Mouse (Mus musculus) small intestine, adult 2 months (tissue): ENCODE data around the gene Vps52. TPM values are rescaled to one million over a fixed set of nuclear protein-coding genes. Genes with fewer than 3 reads are reported as not detected.
"Not testable (repeated sequence)": the region's sequence is repeated elsewhere in the genome, so short reads cannot be mapped to it uniquely, and the experiment has no call there.

Experiments
- H3K27ac ChIP-seq: fragments of 200-500 bp; 2 replicates; pipeline ENCODE4 v1.5.1; 2012; ENCODE audit warnings: low read depth, low read length, control low read depth, inconsistent platforms; ENCODE audit not compliant: insufficient read depth
- H3K27me3 ChIP-seq: fragments of 200-500 bp; 2 replicates; pipeline ENCODE4 v1.6.1; 2012; ENCODE audit warnings: mild to moderate bottlenecking, moderate library complexity, low read length, inconsistent platforms; ENCODE audit not compliant: control insufficient read depth, insufficient read depth
- H3K36me3 ChIP-seq: fragments of 200-500 bp; 2 replicates; pipeline ENCODE4 v1.6.1; 2012; ENCODE audit warnings: mild to moderate bottlenecking, low read length, control low read depth, inconsistent platforms; ENCODE audit not compliant: control insufficient read depth, insufficient read depth
- H3K4me1 ChIP-seq: fragments of 200-500 bp; 2 replicates; pipeline ENCODE4 v1.6.1; 2012; ENCODE audit warnings: low read length, inconsistent platforms, mixed read lengths; ENCODE audit not compliant: control insufficient read depth, insufficient read depth, insufficient read length
- H3K4me3 ChIP-seq: fragments of 200-500 bp; 2 replicates; pipeline ENCODE4 v1.5.1; 2012; ENCODE audit warnings: low read depth, mild to moderate bottlenecking, control low read depth, inconsistent platforms, low read length, moderate library complexity
- CTCF ChIP-seq: fragments of 200-500 bp; IDR thresholded peaks from 2 replicates; pipeline ENCODE4 v1.5.1; 2012; ENCODE audit warnings: low read depth, mild to moderate bottlenecking, control low read depth, inconsistent platforms, low read length, moderate library complexity, mixed read lengths; ENCODE audit not compliant: insufficient replicate concordance, insufficient read length; ENCODE audit errors: extremely low read depth
- POLR2A ChIP-seq: fragments of 200-500 bp; IDR thresholded peaks from 2 replicates; pipeline ENCODE4 v1.6.1; 2012; ENCODE audit warnings: low read depth, mild to moderate bottlenecking, control low read depth, inconsistent platforms, low read length, moderate library complexity
- WGBS: fragments of 180-500 bp; shearing (Covaris S2); methylation state at CpG from one replicate; pipeline ENCODE4 v1.1.7; 2018; 5-methylcytosine and 5-hydroxymethylcytosine counted together
- polyA plus RNA-seq: library from polyadenylated mRNA; depleted of rRNA; stranded (reverse); fragments of >200 nt; gene quantifications from 2 replicates; pipeline ENCODE4 v1.2.3, GENCODE M21; 2012; rRNA removed

Gene Vps52
- polyA plus RNA-seq, 1 experiment = 52.3 TPM

DNA sequence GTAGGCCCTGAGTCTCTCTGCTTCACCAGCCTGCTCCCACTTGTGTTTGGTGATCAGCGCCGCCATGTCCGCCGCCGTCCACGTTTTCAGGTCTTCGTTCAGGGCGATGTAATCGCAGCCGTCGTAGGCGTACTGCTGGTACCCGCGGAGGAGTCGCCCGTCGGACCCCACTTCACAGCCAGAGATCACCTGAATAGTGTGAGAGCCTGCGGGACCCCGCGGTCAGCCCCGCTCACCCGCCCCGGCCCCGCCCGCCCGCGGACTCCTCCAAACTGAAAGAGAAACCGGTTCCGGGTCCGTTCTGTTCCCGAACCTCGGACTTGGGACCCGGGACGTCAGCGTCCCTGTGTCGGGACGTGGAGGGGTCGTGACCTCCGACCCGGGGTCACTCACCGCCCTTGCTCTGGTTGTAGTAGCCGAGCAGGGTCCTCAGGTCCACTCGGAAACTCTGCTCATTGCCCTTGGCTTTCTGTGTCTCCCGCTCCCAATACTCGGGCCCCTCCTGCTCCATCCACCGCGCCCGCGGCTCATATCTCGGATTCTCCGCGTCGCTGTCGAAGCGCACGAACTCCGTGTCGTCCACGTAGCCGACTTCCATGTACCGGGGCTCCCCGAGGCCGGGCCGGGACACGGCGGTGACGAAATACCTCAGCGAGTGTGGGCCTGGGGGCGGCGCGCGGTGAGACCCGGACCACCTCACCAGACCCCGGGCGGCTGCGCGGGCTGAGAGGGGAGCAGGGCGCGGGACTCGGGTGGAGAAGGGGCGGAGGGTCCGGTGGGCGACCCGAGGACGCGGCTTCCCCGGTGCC is 43.9 kb downstream of the Vps52 start:
- Histone ChIP-seq H3K36me3 (peaks cover 31% of the 10 kb centered on the region), H3K4me1 (peaks cover 2% of the 10 kb centered on the region; the same call in 1 of the 2 replicates), H3K27ac (peak overlapping the region; percentile 95), H3K27me3 (no peaks in the 10 kb centered on the region), H3K4me3 (peak overlapping the region; percentile 79)
- TF ChIP-seq POLR2A (0 out of 2 replicates have a peak, but pooled peaks have one; percentile 11), CTCF (no peak)
- WGBS = 1% methylated on average over 87 of the region's 87 CpGs

DNA sequence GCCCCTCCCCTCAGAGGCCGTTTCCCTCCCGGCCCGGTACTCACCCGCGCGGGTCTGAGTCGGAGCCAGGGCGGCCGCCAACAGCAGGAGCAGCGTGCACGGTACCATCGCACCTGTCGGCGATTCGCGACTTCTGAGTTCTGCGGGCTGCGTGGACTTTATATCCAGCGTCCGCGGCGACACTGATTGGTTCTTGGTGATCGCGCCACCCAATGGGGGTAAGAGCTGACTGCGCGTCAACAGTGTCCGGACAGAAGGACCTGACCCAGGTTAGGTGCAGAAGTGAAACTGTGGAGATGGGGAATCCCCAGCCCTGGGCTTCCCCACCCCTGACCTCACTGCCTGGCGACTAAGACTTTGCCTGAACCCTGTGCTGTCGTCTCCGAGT is 44.5 kb downstream of the Vps52 start, which contains the start of gene H2-K1:
Gene H2-K1 (minus strand): TSS at position 198 of the 388 bp plus-strand sequence.
- WGBS = 1% methylated on average over 30 of the region's 30 CpGs

DNA sequence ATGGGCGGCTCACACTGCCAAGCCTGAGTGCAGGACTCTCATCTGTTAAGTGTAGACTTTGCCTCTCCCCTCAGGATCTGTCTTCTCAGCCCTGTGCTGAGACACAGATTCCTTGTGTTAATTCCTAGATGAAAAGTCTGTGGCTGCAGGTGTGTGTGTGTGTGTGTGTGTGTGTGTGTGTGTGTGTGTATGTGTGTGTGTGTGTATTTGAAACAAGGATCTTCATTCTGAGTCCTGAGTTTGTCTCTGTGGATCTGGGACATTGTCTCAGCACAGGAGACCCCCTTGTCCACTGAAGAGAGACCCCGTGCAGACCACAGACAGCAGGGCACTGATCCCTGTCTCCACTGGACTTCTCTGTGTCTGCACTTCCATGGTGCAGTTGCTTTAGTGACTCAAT is 45.2 kb downstream of the Vps52 start:
- WGBS = 39% methylated on average over 2 of the region's 2 CpGs
- H3K4me1 ChIP-seq, H3K27me3 ChIP-seq: not testable (repeated sequence)
- H3K36me3 ChIP-seq = peaks cover 25% of the 10 kb centered on the region
- peak overlapping the region; percentile 65; the same call in 1 of the 2 replicates for H3K27ac ChIP-seq
- peak overlapping the region; percentile 55 for H3K4me3 ChIP-seq

More for the DNA sequence above, 44.5 kb downstream of the Vps52 start, which contains the start of gene H2-K1:
- Histone ChIP-seq H3K4me1 (peaks cover 2% of the 10 kb centered on the region; the same call in 1 of the 2 replicates), H3K27me3 (no peaks in the 10 kb centered on the region), H3K36me3 (peaks cover 28% of the 10 kb centered on the region), H3K4me3 (peak within 1 kb of the TSS; percentile 79), H3K27ac (peak within 1 kb of the TSS; percentile 95)
- peak; percentile 100 for TF ChIP-seq POLR2A
- no peak for TF ChIP-seq CTCF

DNA sequence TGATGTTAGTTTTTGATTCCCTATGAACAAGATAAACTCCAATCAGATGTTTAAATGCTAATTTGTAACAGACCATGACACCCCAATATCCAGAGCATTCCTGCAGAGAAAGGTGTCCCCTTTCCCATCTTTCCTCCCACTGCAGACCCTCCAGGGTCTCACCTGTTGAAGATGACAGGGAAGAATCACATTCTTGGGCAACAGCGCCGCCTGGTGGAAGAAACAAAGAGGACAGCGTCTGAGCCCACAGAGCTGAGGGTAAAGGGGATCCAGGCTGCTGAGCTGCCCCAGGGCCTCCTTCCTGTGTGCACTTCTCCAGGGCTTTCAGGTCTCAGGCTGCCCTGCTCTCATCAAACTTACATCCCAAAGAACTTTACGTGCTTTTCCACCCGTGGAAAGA is 47.8 kb downstream of the Vps52 start:
- no peaks in the 10 kb centered on the region for H3K4me1 ChIP-seq
- H3K27me3 ChIP-seq = no peaks in the 10 kb centered on the region
- H3K36me3 ChIP-seq = peaks cover 2% of the 10 kb centered on the region; the same call in 1 of the 2 replicates
- no peak overlapping the region for H3K27ac ChIP-seq
- TF ChIP-seq POLR2A = no peak
- TF ChIP-seq CTCF = peak; percentile 62; the same call in 1 of the 2 replicates
- 8% methylated on average over 5 of the region's 5 CpGs for WGBS
- H3K4me3 ChIP-seq = no peak overlapping the region

DNA sequence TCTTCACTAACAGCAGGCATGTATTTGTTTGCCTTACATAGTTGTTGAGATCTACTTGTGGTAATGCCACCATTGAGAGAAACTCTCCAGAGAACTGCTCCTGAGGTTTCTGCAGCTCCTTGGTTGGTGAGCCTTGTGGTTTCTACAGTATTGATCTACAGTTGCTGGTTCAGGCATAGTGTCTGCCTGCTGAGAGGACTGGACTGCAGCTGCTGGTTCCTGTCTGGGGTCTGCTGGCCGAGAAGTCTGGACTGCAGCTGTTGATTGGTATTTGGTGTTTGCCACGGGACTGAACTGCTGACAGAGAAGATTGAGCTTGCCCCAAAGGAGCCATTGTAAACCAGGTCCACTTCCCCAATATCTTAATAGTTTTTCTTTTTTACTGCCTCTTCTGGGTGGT is 51.0 kb downstream of the Vps52 start:
- H3K27ac ChIP-seq = no peak overlapping the region
- no peaks in the 10 kb centered on the region for H3K36me3 ChIP-seq
- no peaks in the 10 kb centered on the region for H3K4me1 ChIP-seq
- H3K27me3 ChIP-seq = no peaks in the 10 kb centered on the region
- no peak overlapping the region for H3K4me3 ChIP-seq
- TF ChIP-seq CTCF (no peak), POLR2A (no peak)
- WGBS = 49% methylated on average over 2 of the region's 2 CpGs

DNA sequence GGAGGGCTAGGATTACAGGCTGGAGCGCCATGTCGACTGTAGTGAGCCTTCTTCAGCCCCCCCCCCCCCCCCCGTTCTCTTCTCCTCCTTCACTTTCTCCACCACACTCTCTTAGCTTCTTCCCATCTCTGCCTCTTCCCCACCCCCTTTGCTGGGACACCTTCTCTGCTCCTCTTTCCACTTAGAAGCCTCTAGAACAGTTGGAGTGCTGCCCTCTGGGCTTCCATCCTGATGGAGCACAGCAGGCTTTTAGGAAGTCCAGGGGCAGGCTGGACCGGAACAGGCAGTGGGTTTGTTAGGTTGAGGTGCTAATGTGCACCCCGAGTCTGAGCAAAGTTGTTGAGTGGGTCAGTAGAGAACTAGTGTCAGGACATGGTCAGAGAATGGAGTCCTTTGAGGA is 54.5 kb downstream of the Vps52 start:
- Histone ChIP-seq H3K27me3 (no peaks in the 10 kb centered on the region), H3K4me1 (no peaks in the 10 kb centered on the region), H3K4me3 (no peak overlapping the region), H3K27ac (no peak overlapping the region), H3K36me3 (no peaks in the 10 kb centered on the region)
- WGBS = 71% methylated on average over 5 of the region's 5 CpGs
- TF ChIP-seq CTCF = no peak
- no peak for TF ChIP-seq POLR2A

DNA sequence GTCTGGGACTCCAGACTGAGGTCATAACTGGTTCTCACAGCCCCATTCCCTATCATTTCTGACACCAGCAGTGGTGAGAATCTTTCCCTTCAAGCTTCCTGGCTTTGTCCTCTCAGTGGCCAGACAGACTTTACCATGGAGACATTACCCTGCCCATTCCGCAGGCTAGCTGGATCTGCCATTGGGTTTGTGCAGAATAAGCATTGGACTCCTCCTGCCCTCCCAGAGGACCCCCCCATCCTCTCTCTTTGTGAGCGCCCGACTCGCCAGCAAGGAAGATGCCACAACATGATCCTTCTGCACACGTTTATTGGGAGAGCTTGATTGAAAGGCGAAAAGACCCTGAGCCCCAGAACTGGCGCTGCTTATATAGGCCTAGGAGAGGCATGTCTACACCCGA is 57.8 kb downstream of the Vps52 start:
- no peak for TF ChIP-seq CTCF
- TF ChIP-seq POLR2A = no peak
- Histone ChIP-seq H3K4me1 (no peaks in the 10 kb centered on the region), H3K27me3 (no peaks in the 10 kb centered on the region), H3K36me3 (no peaks in the 10 kb centered on the region), H3K27ac (no peak overlapping the region), H3K4me3 (no peak overlapping the region)
- 96% methylated on average over 8 of the region's 8 CpGs for WGBS

Other genes starting within 250 kb of the Vps52 start
- gene March2, start 237.1 kb upstream of the Vps52 start, polyA plus RNA-seq = 43.7 and 60.9 TPM in 2 replicates
- gene Rab11b, start 195.3 kb upstream of the Vps52 start, polyA plus RNA-seq = 171 and 431 TPM in 2 replicates
- 14.7 and 57.3 TPM in 2 replicates for gene Angptl4, start 174.0 kb upstream of the Vps52 start, polyA plus RNA-seq
- gene Kank3, start 145.3 kb upstream of the Vps52 start, polyA plus RNA-seq = 20.6 and 21.1 TPM in 2 replicates
- 296 and 444 TPM in 2 replicates for gene Rps28, start 131.2 kb upstream of the Vps52 start, polyA plus RNA-seq
- 337 and 417 TPM in 2 replicates for gene Ndufa7, start 131.2 kb upstream of the Vps52 start, polyA plus RNA-seq
- 14.9 and 22.1 TPM in 2 replicates for gene Cd320, start 112.7 kb upstream of the Vps52 start, polyA plus RNA-seq
- gene Gm7029, start 82.0 kb upstream of the Vps52 start, polyA plus RNA-seq = not detected in 2 replicates
- gene Kifc1, start 65.2 kb upstream of the Vps52 start, polyA plus RNA-seq = 3.9 and 7.5 TPM in 2 replicates
- gene Platr17, start 50.7 kb upstream of the Vps52 start, polyA plus RNA-seq = not detected in 2 replicates
- gene Daxx, start 46.4 kb upstream of the Vps52 start, polyA plus RNA-seq = 20.7 and 48.6 TPM in 2 replicates
- gene Tapbp, start 39.9 kb upstream of the Vps52 start, polyA plus RNA-seq = 151 and 367 TPM in 2 replicates
- 64.1 and 134 TPM in 2 replicates for gene Zbtb22, start 39.9 kb upstream of the Vps52 start, polyA plus RNA-seq
- 45.3 and 60.7 TPM in 2 replicates for gene Rgl2, start 26.3 kb upstream of the Vps52 start, polyA plus RNA-seq
- 9.3 and 19.4 TPM in 2 replicates for gene Pfdn6, start 15.5 kb upstream of the Vps52 start, polyA plus RNA-seq
- gene Wdr46, start 15.2 kb upstream of the Vps52 start, polyA plus RNA-seq = 10.0 and 12.4 TPM in 2 replicates
- gene B3galt4, start 4.3 kb upstream of the Vps52 start, polyA plus RNA-seq = 14.8 and 24.6 TPM in 2 replicates
- gene Rps18, start 189 bp downstream of the Vps52 start, polyA plus RNA-seq = 509 and 766 TPM in 2 replicates
- gene H2-K1, start 44.5 kb downstream of the Vps52 start, polyA plus RNA-seq = 2,533 and 6,705 TPM in 2 replicates
- 15.5 and 29.9 TPM in 2 replicates for gene Ring1, start 68.9 kb downstream of the Vps52 start, polyA plus RNA-seq
- gene H2-Ke6, start 72.2 kb downstream of the Vps52 start, polyA plus RNA-seq = 52.4 and 75.8 TPM in 2 replicates
- gene Slc39a7, start 75.9 kb downstream of the Vps52 start, polyA plus RNA-seq = 81.5 and 119 TPM in 2 replicates
- 26.3 and 64.2 TPM in 2 replicates for gene Rxrb, start 76.0 kb downstream of the Vps52 start, polyA plus RNA-seq
- gene Col11a2, start 83.6 kb downstream of the Vps52 start, polyA plus RNA-seq = 0.90 and 2.4 TPM in 2 replicates
- gene H2-Oa, start 136.5 kb downstream of the Vps52 start, polyA plus RNA-seq = 7.2 and 16.6 TPM in 2 replicates
- 35.4 and 169 TPM in 2 replicates for gene H2-DMa, start 163.7 kb downstream of the Vps52 start, polyA plus RNA-seq
- 41.2 and 73.1 TPM in 2 replicates for gene Brd2, start 166.8 kb downstream of the Vps52 start, polyA plus RNA-seq
- gene H2-DMb2, start 187.5 kb downstream of the Vps52 start, polyA plus RNA-seq = 12.7 and 25.4 TPM in 2 replicates
- gene H2-DMb1, start 197.3 kb downstream of the Vps52 start, polyA plus RNA-seq = 39.0 and 281 TPM in 2 replicates
- 35.1 and 100 TPM in 2 replicates for gene Tap1, start 231.7 kb downstream of the Vps52 start, polyA plus RNA-seq
- gene Psmb9, start 232.0 kb downstream of the Vps52 start, polyA plus RNA-seq = 112 and 204 TPM in 2 replicates
- 135 and 293 TPM in 2 replicates for gene Psmb8, start 241.9 kb downstream of the Vps52 start, polyA plus RNA-seq
- gene Tap2, start 247.7 kb downstream of the Vps52 start, polyA plus RNA-seq = 30.4 and 66.1 TPM in 2 replicates